Mouse (Mus musculus) megakaryocyte, adult 5-6 weeks (primary cell): ENCODE results near the gene Tle6. TPM values are rescaled to one million over a fixed set of nuclear protein-coding genes. Genes with fewer than 3 reads are reported as not detected.

Experiments
- ATAC-seq: 2 replicates; pipeline ENCODE4 v1.8.0; 2016; ENCODE audit warnings: mild to moderate bottlenecking, inconsistent platforms; ENCODE audit not compliant: poor library complexity, severe bottlenecking
- total RNA-seq, 2 experiments: library from RNA; stranded (forward) in 1 of 2; stranded (reverse) in 1 of 2; fragments of 153-499, 151-499 nt in 1 of 2; fragments of 221-1000, 200-1000 nt in 1 of 2; gene quantifications; 2 replicates each; pipeline versions ENCODE4 v1.2.3 to v1.2.4; 2015 to 2017

The Tle6 gene
- total RNA-seq, 2 experiments from 2014 or later = 1.9 to 11.4 TPM

- no peak for ATAC-seq
These were observed 5.3 kb downstream of the Tle6 start for GRCm38 (mm10) chr10:81595599-81595998.

- no peak for ATAC-seq
These were observed 6.9 kb downstream of the Tle6 start for GRCm38 (mm10) chr10:81593935-81594334.

GRCm38 (mm10) chr10:81593223-81593622 lies 7.7 kb downstream of the Tle6 start:
- no peak for ATAC-seq

GRCm38 (mm10) chr10:81592631-81593030 lies 8.2 kb downstream of the Tle6 start:
- ATAC-seq = no peak

GRCm38 (mm10) chr10:81591846-81592245 lies 9.0 kb downstream of the Tle6 start:
- ATAC-seq = no peak

GRCm38 (mm10) chr10:81588739-81589138 lies 12.1 kb downstream of the Tle6 start:
- ATAC-seq = no peak

GRCm38 (mm10) chr10:81583347-81583746 lies 17.5 kb downstream of the Tle6 start:
- no peak for ATAC-seq

- ATAC-seq = peak; percentile 80
These were observed 20.3 kb downstream of the Tle6 start for GRCm38 (mm10) chr10:81580441-81581070.

- no peak for ATAC-seq
These were observed 20.9 kb downstream of the Tle6 start for GRCm38 (mm10) chr10:81579967-81580366.

GRCm38 (mm10) chr10:81575695-81576094 lies 25.2 kb downstream of the Tle6 start:
- no peak for ATAC-seq

- no peak for ATAC-seq
These were observed 25.7 kb downstream of the Tle6 start for GRCm38 (mm10) chr10:81575208-81575631.

GRCm38 (mm10) chr10:81574081-81575056 lies 26.5 kb downstream of the Tle6 start, which contains the start of gene Tle2:
Tle2 (plus strand) TSS chr10:81574561.
- no peak for ATAC-seq

GRCm38 (mm10) chr10:81572975-81573374 lies 27.9 kb downstream of the Tle6 start:
- no peak for ATAC-seq

- ATAC-seq = no peak
These were observed 28.7 kb downstream of the Tle6 start for GRCm38 (mm10) chr10:81572133-81572671.

GRCm38 (mm10) chr10:81571501-81571876 lies 29.4 kb downstream of the Tle6 start:
- peak; percentile 85 for ATAC-seq

GRCm38 (mm10) chr10:81570831-81571500 lies 29.9 kb downstream of the Tle6 start:
- peak; percentile 66 for ATAC-seq

- ATAC-seq = no peak
These were observed 30.6 kb downstream of the Tle6 start for GRCm38 (mm10) chr10:81570238-81570800.

GRCm38 (mm10) chr10:81569507-81570237 lies 31.2 kb downstream of the Tle6 start:
- ATAC-seq = no peak

- no peak for ATAC-seq
These were observed 32.3 kb downstream of the Tle6 start for GRCm38 (mm10) chr10:81568381-81569191.
